In genomic region chr2:67438309-67438708, GRCm38 (mm10) we compare ENCODE assay signal across 45 mouse cellular contexts. TPM values are rescaled to one million over a fixed set of nuclear protein-coding genes. Genes with fewer than 3 reads are reported as not detected.
"Had no signal": no experiment of that assay in that cellular context is flagged by ENCODE, and none has a peak within 500 bp of the region (broad histone marks: within the 10 kb centered on the region; RNA-seq: fewer than 3 reads in every experiment).

No protein-coding gene starts in this region.

- H3K4me2 ChIP-seq: limb, embryonic 12.5 days; limb, embryonic 13.5 days; limb, embryonic 15.5 days; liver, embryonic 15.5 days; lung, embryonic 14.5 days; lung, embryonic 15.5 days; midbrain, embryonic 11.5 days; midbrain, embryonic 12.5 days; midbrain, embryonic 13.5 days; midbrain, embryonic 15.5 days; neural tube, embryonic 12.5 days had no signal

- H3K9me3 ChIP-seq: limb, embryonic 10.5 days; limb, embryonic 12.5 days; limb, embryonic 13.5 days; limb, embryonic 15.5 days; liver, embryonic 15.5 days; lung, embryonic 15.5 days; megakaryocyte, embryonic 14.5 days; midbrain, embryonic 10.5 days; midbrain, embryonic 12.5 days; midbrain, embryonic 13.5 days; midbrain, embryonic 15.5 days; neural tube, embryonic 12.5 days had no signal

- H3K27me3 ChIP-seq: limb, embryonic 12.5 days; limb, embryonic 13.5 days; limb, embryonic 15.5 days; liver, embryonic 15.5 days; lung, embryonic 15.5 days; megakaryocyte, embryonic 14.5 days; midbrain, embryonic 12.5 days; midbrain, embryonic 13.5 days; midbrain, embryonic 15.5 days; neural tube, embryonic 12.5 days had no signal

- DNase-seq: layer of hippocampus, postnatal 36 days; left cerebral cortex, postnatal 4 days; lung, adult 18-20 months; lung, adult 2 months; lung, embryonic 14.5 days; lung, postnatal 10 days; lung, postnatal 14 days; lung, postnatal 36 days; lung, postnatal 4 days; midbrain, embryonic 14.5 days had no signal

- H3K36me3 ChIP-seq: limb, embryonic 10.5 days; limb, embryonic 12.5 days; limb, embryonic 13.5 days; limb, embryonic 15.5 days; liver, embryonic 15.5 days; lung, embryonic 15.5 days; midbrain, embryonic 10.5 days; midbrain, embryonic 12.5 days; midbrain, embryonic 13.5 days; midbrain, embryonic 15.5 days; neural tube, embryonic 12.5 days had no signal

- H3K4me1 ChIP-seq: limb, embryonic 10.5 days; limb, embryonic 12.5 days; limb, embryonic 13.5 days; limb, embryonic 15.5 days; liver, embryonic 15.5 days; lung, embryonic 15.5 days; megakaryocyte, embryonic 14.5 days; midbrain, embryonic 10.5 days; midbrain, embryonic 12.5 days; midbrain, embryonic 13.5 days; midbrain, embryonic 15.5 days; neural tube, embryonic 12.5 days had no signal

- H3K4me3 ChIP-seq: left cerebral cortex, adult 2 months; limb, embryonic 10.5 days; limb, embryonic 12.5 days; limb, embryonic 13.5 days; limb, embryonic 15.5 days; liver, embryonic 15.5 days; lung, embryonic 15.5 days; megakaryocyte, embryonic 14.5 days; midbrain, embryonic 10.5 days; midbrain, embryonic 12.5 days; midbrain, embryonic 13.5 days; midbrain, embryonic 15.5 days; myocyte; neural tube, embryonic 12.5 days had no signal

- H3K27ac ChIP-seq: left cerebral cortex, adult 2 months; limb, embryonic 10.5 days; limb, embryonic 12.5 days; limb, embryonic 13.5 days; limb, embryonic 15.5 days; liver, embryonic 14.5 days; liver, embryonic 15.5 days; lung, embryonic 15.5 days; macrophage; midbrain, embryonic 10.5 days; midbrain, embryonic 12.5 days; midbrain, embryonic 13.5 days; midbrain, embryonic 15.5 days; neural tube, embryonic 12.5 days had no signal

- H3K9ac ChIP-seq: limb, embryonic 12.5 days; limb, embryonic 13.5 days; limb, embryonic 15.5 days; liver, embryonic 14.5 days; liver, embryonic 15.5 days; lung, embryonic 14.5 days; lung, embryonic 15.5 days; midbrain, embryonic 12.5 days; midbrain, embryonic 13.5 days; midbrain, embryonic 15.5 days; neural tube, embryonic 12.5 days had no signal

- ATAC-seq: lung, postnatal 0 days; midbrain, embryonic 13.5 days; midbrain, embryonic 15.5 days; midbrain, embryonic 16.5 days had no signal

RNA-seq across cellular contexts. Expression of gene Gm26727, which starts 5.3 kb away (rescaled TPM):
- total RNA-seq: layer of hippocampus, postnatal 36 days; left cerebral cortex, adult 18-20 months; left cerebral cortex, adult 2 months; left cerebral cortex, adult 8-10 months; left cerebral cortex, postnatal 14 days; left cerebral cortex, postnatal 25 days; left cerebral cortex, postnatal 36 days; left cerebral cortex, postnatal 4 days; liver, adult 2 months; megakaryocyte progenitor cell, adult 5-6 weeks; megakaryocyte, adult 5-6 weeks; megakaryocyte-erythroid progenitor cell, adult 5-6 weeks; midbrain, postnatal 0 days; monocyte, adult 5-6 weeks had no signal
- polyA plus RNA-seq: limb, embryonic 10.5 days; limb, embryonic 11.5 days; limb, embryonic 12.5 days; limb, embryonic 13.5 days; limb, embryonic 14.5 days; limb, embryonic 15.5 days; liver, adult 2 months; liver, embryonic 14.5 days; liver, embryonic 15.5 days; liver, embryonic 16.5 days; lung, adult 2 months; lung, embryonic 14.5 days; lung, embryonic 15.5 days; lung, embryonic 16.5 days; lung, postnatal 0 days; macrophage; midbrain, embryonic 10.5 days; midbrain, embryonic 11.5 days; midbrain, embryonic 12.5 days; midbrain, embryonic 13.5 days; midbrain, embryonic 14.5 days; midbrain, embryonic 15.5 days; midbrain, embryonic 16.5 days; midbrain, postnatal 0 days; myocyte; neural tube, embryonic 11.5 days; neural tube, embryonic 12.5 days had no signal

RNA-seq across cellular contexts. Expression of gene Xirp2, which starts 7.5 kb away (rescaled TPM):
- total RNA-seq: layer of hippocampus, postnatal 36 days; left cerebral cortex, postnatal 4 days; megakaryocyte progenitor cell, adult 5-6 weeks; megakaryocyte, adult 5-6 weeks; megakaryocyte-erythroid progenitor cell, adult 5-6 weeks; monocyte, adult 5-6 weeks had no signal
- polyA plus RNA-seq: limb, embryonic 10.5 days; limb, embryonic 11.5 days; limb, embryonic 12.5 days; limb, embryonic 13.5 days; liver, adult 2 months; liver, embryonic 14.5 days; lung, embryonic 14.5 days; lung, postnatal 0 days; macrophage; midbrain, embryonic 10.5 days; midbrain, embryonic 11.5 days; midbrain, embryonic 12.5 days; midbrain, embryonic 13.5 days; midbrain, embryonic 14.5 days; midbrain, embryonic 15.5 days; midbrain, embryonic 16.5 days; neural tube, embryonic 11.5 days; neural tube, embryonic 12.5 days had no signal

RNA-seq across cellular contexts. Expression of gene Gm21830, which starts 24.8 kb away (rescaled TPM):
- total RNA-seq: layer of hippocampus, postnatal 36 days; left cerebral cortex, adult 18-20 months; left cerebral cortex, adult 2 months; left cerebral cortex, adult 8-10 months; left cerebral cortex, postnatal 14 days; left cerebral cortex, postnatal 25 days; left cerebral cortex, postnatal 36 days; left cerebral cortex, postnatal 4 days; liver, adult 2 months; megakaryocyte progenitor cell, adult 5-6 weeks; megakaryocyte, adult 5-6 weeks; megakaryocyte-erythroid progenitor cell, adult 5-6 weeks; midbrain, postnatal 0 days; monocyte, adult 5-6 weeks had no signal
- polyA plus RNA-seq: limb, embryonic 10.5 days; limb, embryonic 11.5 days; limb, embryonic 12.5 days; limb, embryonic 13.5 days; limb, embryonic 14.5 days; limb, embryonic 15.5 days; liver, adult 2 months; liver, embryonic 14.5 days; liver, embryonic 15.5 days; liver, embryonic 16.5 days; lung, adult 2 months; lung, embryonic 14.5 days; lung, embryonic 15.5 days; lung, embryonic 16.5 days; lung, postnatal 0 days; macrophage; midbrain, embryonic 10.5 days; midbrain, embryonic 11.5 days; midbrain, embryonic 12.5 days; midbrain, embryonic 13.5 days; midbrain, embryonic 14.5 days; midbrain, embryonic 15.5 days; midbrain, embryonic 16.5 days; midbrain, postnatal 0 days; myocyte; neural tube, embryonic 11.5 days; neural tube, embryonic 12.5 days had no signal
